Mouse (Mus musculus): Measurements from ENCODE around the gene Coa7.

- TF ChIP-seq CTCF (IDR thresholded peaks at IDR 0.05; ENCODE audit: low read depth): no peak
- TF ChIP-seq EP300 (IDR thresholded peaks at IDR 0.05; ENCODE audit: low read depth): no peak
Observed at GRCm38 (mm10) chr4:108310706-108311105, 17.2 kb upstream of the Coa7 start.
